Mouse (Mus musculus): ENCODE data around the gene Mgrn1.

The Mgrn1 gene

DNA sequence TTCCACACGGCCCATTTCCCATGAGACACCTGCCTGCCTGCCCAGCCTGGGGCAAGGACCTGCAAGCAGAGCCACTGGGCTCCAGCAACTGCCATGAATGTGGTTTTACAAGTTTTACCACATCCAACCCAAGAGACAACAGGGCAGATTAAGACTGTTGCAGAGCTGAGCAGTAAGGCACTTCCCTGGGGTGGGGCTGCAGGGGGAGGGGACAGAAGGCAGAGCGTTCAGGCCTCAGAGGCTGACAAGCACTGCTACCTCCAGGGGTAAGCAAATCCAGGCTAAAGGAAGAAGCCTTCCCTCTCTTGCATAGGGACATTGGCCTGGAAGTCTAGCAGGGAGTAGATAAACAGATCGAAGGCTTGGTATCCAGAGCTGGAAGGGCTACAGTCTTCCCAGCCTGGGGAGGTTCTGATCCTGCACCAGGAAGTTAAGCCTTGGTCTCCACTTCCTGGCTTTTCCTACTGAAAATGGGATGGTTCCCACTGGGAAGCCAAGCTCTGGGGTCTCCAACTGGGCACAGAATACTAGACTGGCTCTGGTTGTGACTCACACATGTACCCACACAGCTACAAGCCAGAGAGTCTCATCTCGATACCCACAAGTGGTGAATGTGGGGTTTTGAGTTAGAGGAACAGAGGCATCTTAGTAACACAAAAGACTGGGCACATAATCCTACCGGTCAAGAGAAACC lies 7.7 kb upstream of the Mgrn1 start:
- no peak for DNase-seq (ENCODE audit: extremely low spot score, low read depth, low spot score)

DNA sequence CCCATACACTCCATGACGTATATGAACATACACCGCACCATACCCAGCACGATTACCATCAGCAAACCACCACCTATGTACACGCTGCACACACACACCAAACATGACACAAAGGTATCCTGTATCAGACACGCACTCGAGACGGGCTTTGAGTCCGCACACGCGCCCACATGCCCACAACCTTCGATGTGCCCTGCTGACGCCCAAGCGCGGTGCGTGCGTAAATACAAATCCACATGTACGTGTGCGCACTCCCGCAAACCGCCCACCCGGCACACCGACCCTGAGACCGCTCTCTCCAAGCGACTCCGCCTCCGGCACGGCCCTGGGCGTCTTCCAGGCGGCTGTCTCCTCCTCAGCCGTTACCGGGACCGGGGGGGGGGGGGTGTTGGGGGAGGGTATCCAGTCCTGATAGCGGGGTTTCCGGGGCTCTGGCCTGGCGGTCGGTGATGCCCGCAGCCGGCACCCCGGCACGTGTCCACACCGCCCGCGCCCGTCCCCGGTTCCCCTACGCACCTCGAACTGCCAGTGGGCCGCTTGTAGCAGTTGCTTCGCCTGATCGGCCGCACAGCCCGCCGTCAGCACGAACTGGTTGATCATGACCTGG lies 6.8 kb upstream of the Mgrn1 start:
- DNase-seq (ENCODE audit: extremely low spot score, low read depth, low spot score): no peak

DNA sequence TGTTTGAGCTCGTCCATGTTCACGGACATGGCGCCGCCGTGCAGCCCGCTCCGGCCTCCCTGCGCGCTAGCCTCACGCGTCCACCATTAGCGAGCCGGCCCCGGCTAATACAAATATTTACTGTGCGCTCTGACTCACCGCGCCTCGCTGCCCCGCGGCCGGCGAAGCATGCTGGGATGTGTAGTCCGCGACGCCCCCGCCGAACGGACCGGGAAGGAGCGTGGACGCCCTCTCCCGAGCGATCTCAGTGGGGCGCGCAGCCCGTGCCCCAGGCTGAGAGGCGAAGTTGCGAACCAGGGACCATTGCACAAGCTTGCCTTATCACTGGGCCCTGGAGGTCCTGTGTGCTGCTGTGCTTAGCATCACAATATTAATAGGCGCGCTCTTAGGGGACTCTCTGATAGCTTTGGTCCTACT lies 6.3 kb upstream of the Mgrn1 start:
- DNase-seq (ENCODE audit: extremely low spot score, low read depth, low spot score): no peak

DNA sequence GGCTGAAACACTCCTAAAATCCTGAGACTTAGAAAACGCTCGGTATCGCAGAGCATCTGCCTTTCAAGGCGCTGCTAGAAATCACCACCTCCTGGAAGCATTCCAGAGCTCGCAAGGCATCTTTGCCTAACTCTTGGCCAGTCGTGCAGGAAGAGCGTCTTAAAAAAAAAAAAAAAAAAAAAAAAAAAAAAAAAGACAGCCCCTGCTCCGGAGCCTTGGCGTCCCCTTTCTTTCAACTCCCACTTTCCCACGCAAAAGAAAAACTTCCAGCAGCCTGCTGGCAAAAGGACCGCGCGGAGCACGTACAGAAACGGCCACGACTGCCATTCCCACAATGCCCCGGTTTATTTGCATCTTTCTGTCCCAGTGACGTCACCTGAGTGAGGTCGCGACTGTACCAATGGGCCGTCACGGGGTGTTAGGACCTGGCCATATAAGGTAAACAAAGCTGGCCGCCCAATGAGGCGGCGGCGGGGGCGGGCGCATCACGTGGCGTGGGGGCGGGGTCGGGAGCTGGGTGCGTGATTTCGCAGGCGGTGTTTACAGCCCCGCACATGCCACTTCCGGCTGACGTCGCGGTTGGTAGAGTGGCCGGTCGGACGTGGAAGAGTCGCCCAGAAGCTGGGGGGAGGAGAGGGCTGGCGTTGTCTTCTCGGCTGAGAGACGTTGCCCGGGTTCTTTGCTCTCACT lies 5.8 kb upstream of the Mgrn1 start, which contains the start of gene Ubald1:
Gene Ubald1 (minus strand): TSS at position 180 of the 690 bp plus-strand sequence.
- DNase-seq (ENCODE audit: extremely low spot score, low read depth, low spot score): peak; percentile 98

DNA sequence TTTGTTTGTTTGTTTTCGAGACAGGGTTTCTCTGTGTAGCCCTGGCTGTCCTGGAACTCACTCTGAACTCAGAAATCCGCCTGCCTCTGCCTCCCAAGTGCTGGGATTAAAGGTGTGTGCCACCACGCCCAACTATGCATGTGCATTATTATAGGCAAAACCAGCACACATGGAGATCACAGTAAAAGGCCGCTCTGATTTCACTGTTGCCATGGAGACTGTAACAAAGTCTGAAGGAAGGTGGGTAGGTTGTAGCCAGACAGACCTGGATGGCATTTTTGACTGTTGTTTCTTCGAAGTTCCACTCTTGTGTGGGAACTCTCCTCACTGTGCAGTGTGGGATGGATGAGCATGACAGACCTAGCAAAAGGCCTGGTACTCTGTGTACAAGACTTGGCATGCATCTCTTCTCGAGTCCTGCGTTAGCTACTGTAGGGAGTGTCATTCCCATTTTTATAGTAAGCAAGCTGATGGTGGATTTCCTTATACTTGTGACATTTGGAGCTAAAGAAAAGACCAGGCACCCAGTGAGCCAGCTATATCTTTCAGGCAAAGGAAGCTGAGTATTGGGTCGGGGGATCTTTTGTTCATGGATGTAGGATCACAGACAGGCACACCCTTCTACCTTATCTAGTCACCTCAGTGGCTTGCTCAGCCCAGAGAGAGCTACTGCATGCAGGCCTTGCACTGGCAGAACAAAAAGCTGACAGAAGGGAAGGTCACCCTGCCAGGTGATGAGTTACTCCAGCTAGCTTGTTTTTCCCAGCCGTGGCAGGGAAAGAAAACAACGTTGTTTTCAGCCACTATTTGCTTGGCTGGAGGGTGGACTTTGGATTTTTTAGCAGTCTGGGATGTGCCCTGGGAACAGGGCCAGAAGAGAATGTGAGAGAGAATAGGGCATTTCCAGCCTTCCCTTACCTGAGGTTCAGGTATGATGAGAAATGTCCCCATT lies 4.4 kb upstream of the Mgrn1 start:
- no peak for DNase-seq (ENCODE audit: extremely low spot score, low read depth, low spot score)

DNA sequence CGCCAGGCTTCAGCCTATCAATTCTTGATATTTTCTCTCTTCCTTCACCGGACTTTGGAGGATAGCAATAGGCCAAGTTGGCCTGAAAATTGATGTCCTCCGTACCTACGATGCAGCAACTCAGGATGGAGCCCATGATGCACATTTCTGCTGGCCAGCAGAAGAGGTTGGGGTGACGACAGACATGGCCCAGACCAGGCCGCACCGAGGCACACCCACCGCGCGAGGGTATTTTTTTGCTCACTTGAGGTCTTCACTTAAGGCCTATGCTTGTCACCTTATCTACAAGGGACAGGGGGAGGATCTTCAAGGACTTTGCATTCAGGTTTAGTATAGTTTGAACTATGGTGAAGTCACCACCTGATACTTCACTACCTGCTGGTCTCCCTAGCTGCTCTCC lies 1.1 kb upstream of the Mgrn1 start:
- no peak for DNase-seq (ENCODE audit: extremely low spot score, low read depth, low spot score)

DNA sequence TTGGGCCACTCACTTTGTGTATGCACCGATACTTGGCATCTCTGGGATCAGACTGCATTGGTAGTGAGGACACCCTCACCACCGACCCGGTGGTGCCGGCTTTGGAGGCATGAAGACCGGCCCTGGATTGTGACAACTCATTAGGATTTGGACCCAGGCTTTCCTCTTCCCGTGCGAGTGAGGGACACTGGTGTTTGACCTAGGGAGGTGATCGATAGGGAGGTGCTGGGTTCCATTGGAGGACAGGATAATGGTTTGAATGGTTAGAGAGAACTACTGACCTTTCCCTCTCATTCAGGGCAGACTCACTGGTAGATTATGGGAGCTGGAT lies 606 bp downstream of the Mgrn1 start:
- no peak for DNase-seq (ENCODE audit: extremely low spot score, low read depth, low spot score)

DNA sequence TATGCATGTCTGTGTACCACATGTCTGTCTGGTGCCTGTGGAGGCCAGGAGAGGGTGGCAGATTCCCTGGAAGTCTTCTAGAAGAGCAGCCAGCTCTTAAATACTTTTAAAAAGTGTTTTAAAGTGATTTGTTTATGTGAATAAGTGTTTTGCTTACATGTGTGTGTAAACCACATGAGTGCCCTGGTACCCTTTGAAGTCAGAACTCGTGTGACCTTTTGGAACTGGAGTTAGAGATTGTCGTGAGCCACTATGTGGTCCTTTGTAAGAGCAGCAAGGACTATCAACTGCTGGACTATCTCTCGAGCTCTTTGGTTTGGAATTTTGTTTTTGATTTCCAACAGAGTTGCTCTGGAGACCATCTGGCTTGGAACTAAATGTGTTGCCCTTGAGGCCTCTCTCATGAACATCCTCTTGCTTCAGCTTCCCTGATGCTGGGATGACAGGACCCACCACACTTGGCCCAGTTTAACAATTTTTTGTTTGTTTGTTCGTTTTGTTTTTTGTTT lies 4.2 kb downstream of the Mgrn1 start:
- no peak for DNase-seq (ENCODE audit: extremely low spot score, low read depth, low spot score)

DNA sequence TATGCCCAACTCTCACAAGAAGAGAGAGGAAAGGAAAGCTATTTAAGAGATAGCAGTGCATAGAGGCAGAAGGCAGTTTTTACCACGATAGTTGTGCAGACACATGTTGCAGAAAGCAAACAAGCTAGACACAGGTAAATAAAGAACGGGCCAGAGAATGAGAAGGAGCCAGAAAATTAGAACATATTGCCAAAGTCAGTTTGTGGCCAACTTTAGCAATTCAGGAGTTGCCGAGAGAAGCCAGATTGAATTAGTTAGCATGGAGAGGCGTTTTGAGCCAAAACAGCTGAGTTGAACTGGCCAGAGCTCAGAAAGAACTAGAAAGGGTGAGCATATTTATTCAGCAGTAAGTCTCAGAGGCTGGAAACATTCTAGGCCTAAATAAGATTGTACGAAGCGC lies 6.1 kb downstream of the Mgrn1 start:
- no peak for DNase-seq (ENCODE audit: extremely low spot score, low read depth, low spot score)

DNA sequence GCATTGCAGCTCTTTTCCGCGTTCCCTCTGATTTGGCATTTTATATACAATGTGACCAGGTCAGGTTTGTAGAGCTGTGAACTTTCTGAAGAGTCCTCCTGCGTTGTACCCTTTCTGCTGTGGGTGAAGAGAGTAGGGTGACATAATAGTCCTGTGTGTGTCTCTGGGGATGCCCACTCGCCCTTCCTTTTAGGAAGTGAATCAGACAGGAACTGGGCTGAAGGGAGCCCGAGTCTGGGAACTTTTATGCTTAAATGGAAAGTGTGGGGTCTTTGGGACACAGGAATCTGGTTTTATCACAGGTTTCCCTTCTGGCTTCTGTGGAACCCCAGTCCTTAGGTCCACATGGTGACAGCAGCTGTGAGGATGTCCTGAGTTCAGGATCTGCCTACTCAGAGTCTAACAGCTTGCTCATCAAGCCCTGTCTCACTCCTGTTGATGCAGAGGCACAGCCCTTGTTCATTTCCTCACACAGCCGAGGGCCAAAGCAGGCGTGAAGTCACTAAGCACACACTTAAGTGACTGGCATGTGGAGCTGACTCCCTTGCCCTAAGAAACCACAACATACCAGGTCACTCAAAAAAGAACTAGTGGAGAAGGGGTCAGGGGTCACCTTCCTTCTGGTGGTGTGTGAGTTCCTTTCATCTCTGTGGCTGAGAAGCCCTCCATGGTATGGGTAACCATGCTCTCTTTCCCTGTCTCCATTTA lies 8.3 kb downstream of the Mgrn1 start:
- DNase-seq (ENCODE audit: extremely low spot score, low read depth, low spot score): no peak

DNA sequence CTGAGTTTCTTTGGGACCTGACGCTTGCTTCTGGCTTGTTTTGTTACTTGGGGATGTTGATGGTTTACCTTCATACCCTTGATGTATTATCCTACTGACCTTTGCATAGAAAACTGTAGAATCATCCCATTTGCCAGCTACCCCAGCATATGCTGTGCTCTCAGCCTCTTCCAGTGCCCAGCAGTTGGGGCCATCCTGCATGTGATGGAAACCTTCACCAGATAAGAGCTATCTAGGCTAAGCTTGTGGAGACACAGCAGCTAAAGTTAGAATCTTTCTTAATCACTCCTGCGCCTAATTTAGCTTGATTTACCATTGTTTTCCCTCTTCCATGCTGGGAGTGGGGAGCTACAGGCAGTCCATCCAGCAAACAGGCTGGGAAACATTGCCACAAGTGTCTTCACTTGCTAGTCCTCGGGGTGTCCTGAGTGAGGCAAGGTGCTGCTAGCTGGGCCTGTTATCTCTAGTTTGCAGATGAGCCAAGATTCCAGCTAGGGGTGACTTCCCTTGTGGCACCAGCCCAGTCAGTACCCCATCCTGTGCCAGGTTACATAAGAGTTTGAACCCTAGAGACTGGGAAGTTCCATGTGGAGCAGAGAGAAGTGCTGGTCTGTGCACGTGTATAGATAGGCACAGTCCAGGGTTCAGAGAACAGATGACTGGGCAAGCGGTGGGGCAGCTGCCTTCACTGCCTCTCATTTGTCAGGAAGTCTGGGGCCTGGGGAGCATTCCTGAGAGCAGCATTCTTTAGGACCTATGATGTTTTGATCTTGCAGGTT lies 10.4 kb downstream of the Mgrn1 start:
- DNase-seq (ENCODE audit: extremely low spot score, low read depth, low spot score): no peak

DNA sequence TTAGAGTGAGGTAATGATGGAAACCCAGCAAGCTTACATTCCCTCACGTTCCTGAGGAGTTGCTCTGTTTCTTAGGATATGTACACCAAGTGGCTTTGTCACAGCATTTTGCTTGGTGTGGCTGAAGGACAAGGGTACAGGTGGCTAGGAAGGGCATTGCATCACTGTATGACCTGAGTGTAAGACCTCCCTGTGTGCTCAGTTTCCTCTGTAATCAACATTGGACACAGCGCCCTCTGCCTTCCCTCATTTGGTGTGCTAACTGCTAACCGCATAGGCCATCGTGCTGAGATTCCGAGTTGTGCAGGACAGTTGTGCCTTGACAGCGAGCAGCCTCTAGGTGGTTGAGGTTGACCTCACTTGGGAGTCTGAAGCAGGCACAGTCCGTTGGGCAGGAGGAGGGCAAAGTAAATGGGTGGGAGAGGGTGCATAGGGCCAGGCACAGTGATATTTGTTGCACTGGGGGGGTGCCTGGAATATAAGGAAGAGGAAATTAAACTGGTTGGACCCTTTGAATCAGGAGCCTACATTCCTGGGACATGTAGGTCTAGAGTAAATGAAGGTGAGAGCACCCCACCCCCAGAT lies 11.2 kb downstream of the Mgrn1 start:
- DNase-seq (ENCODE audit: extremely low spot score, low read depth, low spot score): no peak

DNA sequence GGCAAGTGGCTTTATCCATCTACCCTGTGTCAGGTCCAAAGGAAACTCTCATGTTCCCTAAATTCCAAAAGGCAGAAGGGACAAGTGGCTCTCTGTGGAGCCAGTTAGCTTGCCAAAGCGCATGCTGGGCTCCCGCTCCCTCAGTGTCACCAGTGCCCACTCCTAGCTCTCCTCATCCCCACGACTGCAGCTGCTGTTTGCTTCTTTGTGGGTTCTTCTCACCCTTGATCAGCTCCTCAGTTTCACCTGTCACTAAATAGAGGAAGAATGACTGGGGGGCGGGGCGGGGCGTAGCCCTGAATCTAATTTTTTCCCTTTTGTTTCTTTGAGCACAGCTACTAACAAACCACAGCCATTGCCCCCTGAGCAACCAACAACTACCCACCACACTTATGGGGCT lies 12.8 kb downstream of the Mgrn1 start:
- DNase-seq (ENCODE audit: extremely low spot score, low read depth, low spot score): no peak

DNA sequence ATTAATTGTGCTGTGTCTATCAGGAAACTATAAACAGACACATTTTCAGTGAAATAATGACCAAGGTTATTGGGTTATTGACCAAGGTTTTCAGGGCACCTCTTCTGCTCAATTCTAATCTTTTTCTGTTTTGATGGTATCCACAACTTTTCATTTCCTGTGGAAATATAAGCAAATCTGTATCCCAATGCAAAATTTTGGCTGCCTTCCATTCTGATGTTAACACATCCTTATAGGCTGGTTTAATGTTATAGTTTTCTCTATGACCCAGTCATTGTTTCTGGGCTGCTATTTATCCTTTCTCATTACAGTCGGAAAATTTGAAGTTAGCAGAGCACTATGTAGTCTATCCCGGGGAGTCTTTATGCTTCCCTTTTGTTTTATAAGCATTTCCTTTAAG lies 13.7 kb downstream of the Mgrn1 start:
- DNase-seq (ENCODE audit: extremely low spot score, low read depth, low spot score): no peak

DNA sequence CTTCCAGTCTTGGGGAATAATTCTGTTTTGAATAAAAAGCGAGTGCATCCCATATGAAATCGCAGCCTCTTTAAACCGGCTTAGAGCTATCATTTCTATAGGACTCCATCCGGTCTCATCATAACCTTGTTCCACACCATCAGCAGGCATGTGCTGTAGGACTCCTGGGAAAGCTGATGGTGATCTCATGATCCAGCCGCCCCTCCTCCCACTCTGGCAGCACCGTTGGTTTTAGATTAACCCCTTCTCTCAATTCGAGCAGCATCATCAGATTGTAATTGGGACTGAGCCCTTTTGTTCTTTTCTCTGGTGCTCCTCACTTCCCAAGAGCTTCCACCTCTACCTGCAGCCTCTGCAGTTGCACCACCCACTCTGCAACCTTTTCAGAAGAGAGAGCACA lies 15.1 kb downstream of the Mgrn1 start:
- DNase-seq (ENCODE audit: extremely low spot score, low read depth, low spot score): no peak

DNA sequence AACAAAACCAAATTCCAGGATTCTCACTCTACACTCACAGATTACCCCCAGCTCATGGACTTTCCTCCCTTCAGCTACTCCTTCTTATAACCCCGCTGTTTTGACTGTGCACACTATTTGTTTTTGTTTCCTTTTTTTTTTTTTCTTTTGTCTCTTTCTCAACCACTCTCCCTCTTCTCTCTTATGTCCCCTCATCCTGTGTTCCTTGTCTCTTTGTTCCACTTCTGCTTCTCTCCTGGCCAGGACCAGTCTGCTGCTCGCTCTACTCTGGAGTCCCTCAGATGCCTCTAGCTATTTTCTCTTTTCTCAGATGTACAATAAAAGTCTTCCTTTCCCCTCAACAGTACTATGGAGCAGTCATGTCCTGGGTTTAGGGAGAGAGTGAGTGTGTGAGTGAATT lies 16.3 kb downstream of the Mgrn1 start:
- no peak for DNase-seq (ENCODE audit: extremely low spot score, low read depth, low spot score)

DNA sequence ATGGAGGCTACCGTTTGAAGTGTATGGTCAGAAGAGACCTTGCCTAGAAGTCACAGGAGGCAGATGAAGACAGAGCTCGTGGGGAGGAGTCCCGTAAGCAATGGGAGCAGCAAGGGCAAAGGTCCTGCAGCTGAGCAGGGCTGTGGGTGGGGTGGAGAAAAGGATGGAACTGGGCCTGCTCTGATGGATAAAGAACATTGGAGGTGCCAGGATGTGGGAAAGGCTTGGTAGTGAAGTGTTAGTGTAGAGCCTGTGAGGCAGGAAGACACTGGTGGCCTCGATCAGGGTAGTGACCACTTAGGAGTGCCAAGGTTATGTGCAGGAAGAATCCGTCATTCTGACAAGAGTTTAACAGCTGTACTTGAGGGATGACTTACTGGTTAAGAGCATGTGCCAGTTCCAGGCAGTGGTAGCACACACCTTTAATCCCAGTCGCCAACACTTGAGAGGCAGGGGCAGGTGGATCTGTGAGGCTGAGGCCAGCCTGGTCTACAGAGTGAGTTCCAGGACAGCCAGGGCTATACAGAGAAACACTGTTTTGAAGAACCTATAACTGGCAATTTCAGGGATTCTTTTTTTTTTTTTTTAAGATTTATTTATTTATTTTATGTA lies 17.5 kb downstream of the Mgrn1 start:
- no peak for DNase-seq (ENCODE audit: extremely low spot score, low read depth, low spot score)

DNA sequence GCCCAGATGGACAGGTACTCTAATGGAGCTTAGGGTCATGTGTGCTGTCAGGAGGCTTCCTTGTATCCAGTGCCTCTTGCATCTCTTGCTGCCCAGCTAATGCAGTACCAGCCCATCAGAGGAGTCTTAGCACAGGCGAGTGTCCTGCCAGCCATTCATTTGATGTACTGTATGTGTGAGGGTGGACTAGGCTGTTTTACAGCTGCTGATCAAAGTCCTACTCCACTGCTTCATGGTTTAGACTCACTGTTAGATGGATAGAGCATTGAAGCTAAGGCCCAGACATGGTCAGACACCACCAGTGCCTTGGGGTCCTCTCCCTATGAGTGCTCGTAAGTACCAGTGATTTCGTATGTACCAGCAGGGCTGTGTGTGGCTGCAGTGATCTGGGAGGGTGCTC lies 18.8 kb downstream of the Mgrn1 start:
- DNase-seq (ENCODE audit: extremely low spot score, low read depth, low spot score): no peak

DNA sequence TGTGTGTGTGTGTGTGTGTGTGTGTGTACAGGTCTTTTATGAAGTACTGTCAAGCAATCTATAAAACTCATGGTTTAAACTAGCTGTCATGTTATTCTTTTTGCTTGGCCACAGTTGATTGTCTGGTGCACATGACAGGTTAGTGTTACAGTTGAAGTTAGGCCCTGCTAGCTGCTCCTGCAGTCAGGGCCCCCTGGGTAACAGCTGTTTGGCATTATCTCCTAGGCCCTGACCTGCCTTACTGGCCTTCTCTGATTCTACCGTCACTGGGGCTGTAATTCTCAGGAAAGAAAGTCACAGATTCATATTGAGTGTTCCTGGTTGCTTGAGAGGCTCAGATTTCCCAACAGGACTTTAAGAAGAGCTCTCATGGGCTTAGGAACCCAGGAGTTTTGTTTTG lies 19.5 kb downstream of the Mgrn1 start:
- no peak for DNase-seq (ENCODE audit: extremely low spot score, low read depth, low spot score)

Data from hindlimb bud, embryonic 11.5 days (tissue).